Mouse (Mus musculus) MEL (cell line): ENCODE data around the gene Vsx1. TPM values are rescaled to one million over a fixed set of nuclear protein-coding genes. Genes with fewer than 3 reads are reported as not detected.

Experiments
- DNase-seq: peaks from one replicate; pipeline ENCODE4 v3.0.0; 2011; ENCODE audit warnings: low read depth, low spot score
- H3K27ac ChIP-seq: 2 replicates; pipeline ENCODE4 v1.5.1; 2012; ENCODE audit warnings: low read depth, mild to moderate bottlenecking, control low read depth, low read length, moderate library complexity; ENCODE audit not compliant: control insufficient read depth
- H3K27me3 ChIP-seq, 2 experiments: fragments of 150-350 bp in 1 of 2; sonication (generic) in 1 of 2; 2 replicates each; pipeline ENCODE4 v1.6.1; 2012; ENCODE audit warnings: low read length in 2 of 2, mild to moderate bottlenecking in 2 of 2, improper control_type of control experiment in 1 of 2, moderate library complexity in 1 of 2; ENCODE audit not compliant: insufficient read depth in 2 of 2, control insufficient read depth in 1 of 2
- H3K36me3 ChIP-seq, 2 experiments: 2 replicates each; pipeline ENCODE4 v1.6.1; 2012 to 2014; ENCODE audit warnings: low read length in 2 of 2, improper control_type of control experiment in 1 of 2, inconsistent platforms in 1 of 2, mild to moderate bottlenecking in 1 of 2; ENCODE audit not compliant: insufficient read depth in 2 of 2, control insufficient read depth in 1 of 2
- H3K4me1 ChIP-seq, 2 experiments: fragments of 150-350 bp in 1 of 2; sonication (generic) in 1 of 2; 2 replicates each; pipeline ENCODE4 v1.6.1; 2012; ENCODE audit warnings: low read length in 2 of 2, improper control_type of control experiment in 1 of 2, mild to moderate bottlenecking in 1 of 2; ENCODE audit not compliant: insufficient read depth in 2 of 2, control insufficient read depth in 1 of 2
- H3K4me3 ChIP-seq, 2 experiments: fragments of 150-350 bp in 1 of 2; sonication (generic) in 1 of 2; 2 replicates each; pipeline ENCODE4 v1.5.1; 2012; ENCODE audit warnings: low read depth in 2 of 2, low read length in 2 of 2, mild to moderate bottlenecking in 2 of 2, moderate library complexity in 2 of 2, control low read depth in 1 of 2, improper control_type of control experiment in 1 of 2; ENCODE audit not compliant: control insufficient read depth in 1 of 2, insufficient read depth in 1 of 2
- H3K79me2 ChIP-seq: 2 replicates; pipeline ENCODE4 v1.6.1; 2012; ENCODE audit warnings: mild to moderate bottlenecking, low read length, moderate library complexity; ENCODE audit not compliant: control insufficient read depth, poor library complexity, insufficient read depth
- H3K9ac ChIP-seq: 2 replicates; pipeline ENCODE4 v1.6.1; 2012; ENCODE audit warnings: low read depth, mild to moderate bottlenecking, control low read depth, low read length, moderate library complexity; ENCODE audit not compliant: control insufficient read depth, poor library complexity, severe bottlenecking
- H3K9me3 ChIP-seq: fragments of 150-350 bp; sonication (generic); replicated peaks from 2 replicates; pipeline ENCODE4 v1.6.1; 2012; ENCODE audit warnings: mild to moderate bottlenecking, low read length, improper control_type of control experiment, moderate library complexity; ENCODE audit not compliant: insufficient read depth
- CHD1 ChIP-seq: IDR thresholded peaks from 2 replicates; pipeline ENCODE4 v1.6.1; 2012; ENCODE audit warnings: low read depth, mild to moderate bottlenecking, inconsistent platforms, low read length, improper control_type of control experiment
- CHD2 ChIP-seq: IDR thresholded peaks from 2 replicates; pipeline ENCODE4 v1.6.1; 2011; ENCODE audit warnings: low read length, improper control_type of control experiment
- CTCF ChIP-seq, 3 experiments: IDR thresholded peaks in 2 of 3; conservative IDR thresholded peaks in 1 of 3; 2 replicates each; pipeline ENCODE4 v1.5.1; 2011 to 2012; ENCODE audit warnings: low read length in 3 of 3, low read depth in 2 of 3, mild to moderate bottlenecking in 2 of 3, improper control_type of control experiment in 1 of 3, inconsistent platforms in 1 of 3, mixed read lengths in 1 of 3, moderate library complexity in 1 of 3; ENCODE audit not compliant: control insufficient read depth in 1 of 3, insufficient read depth in 1 of 3, poor library complexity in 1 of 3, severe bottlenecking in 1 of 3
- ELF1 ChIP-seq: IDR thresholded peaks from 2 replicates; pipeline ENCODE4 v1.6.1; 2014; ENCODE audit warnings: low read depth, mild to moderate bottlenecking, inconsistent platforms, low read length, improper control_type of control experiment, moderate library complexity
- ETS1 ChIP-seq: IDR thresholded peaks from 2 replicates; pipeline ENCODE4 v1.6.1; 2012; ENCODE audit warnings: low read depth, mild to moderate bottlenecking, inconsistent platforms, low read length, improper control_type of control experiment, moderate library complexity
- JUND ChIP-seq: IDR thresholded peaks from 2 replicates; pipeline ENCODE4 v1.6.1; 2011; ENCODE audit warnings: low read depth, mild to moderate bottlenecking, improper control_type of control experiment, low read length
- KAT2A ChIP-seq: conservative IDR thresholded peaks from 2 replicates; pipeline ENCODE4 v1.6.1; 2012; ENCODE audit warnings: low read depth, low read length, improper control_type of control experiment, inconsistent platforms
- MAX ChIP-seq: IDR thresholded peaks from 2 replicates; pipeline ENCODE4 v1.6.1; 2011; ENCODE audit warnings: low read length, improper control_type of control experiment
- MXI1 ChIP-seq: IDR thresholded peaks from 2 replicates; pipeline ENCODE4 v1.6.1; 2011; ENCODE audit warnings: mild to moderate bottlenecking, low read depth, low read length, improper control_type of control experiment
- MYC ChIP-seq: IDR thresholded peaks from 2 replicates; pipeline ENCODE4 v1.6.1; 2011; ENCODE audit warnings: low read depth, mild to moderate bottlenecking, low read length, improper control_type of control experiment, moderate library complexity
- POLR2AphosphoS2 ChIP-seq: IDR thresholded peaks from 2 replicates; pipeline ENCODE4 v1.6.1; 2011; ENCODE audit warnings: low read length, improper control_type of control experiment
- POLR2AphosphoS5 ChIP-seq: IDR thresholded peaks from 2 replicates; pipeline ENCODE4 v1.6.1; 2012; ENCODE audit warnings: low read depth, borderline replicate concordance, mild to moderate bottlenecking, inconsistent platforms, low read length, moderate library complexity, mixed read lengths
- RCOR1 ChIP-seq: IDR thresholded peaks from 2 replicates; pipeline ENCODE4 v1.6.1; 2012; ENCODE audit warnings: low read depth, mild to moderate bottlenecking, inconsistent platforms, low read length, improper control_type of control experiment
- SIN3A ChIP-seq: IDR thresholded peaks from 2 replicates; pipeline ENCODE4 v1.6.1; 2012; ENCODE audit warnings: low read length, improper control_type of control experiment, inconsistent platforms
- SMC3 ChIP-seq: IDR thresholded peaks from 2 replicates; pipeline ENCODE4 v1.6.1; 2011; ENCODE audit warnings: low read depth, low read length, improper control_type of control experiment
- TCF12 ChIP-seq: IDR thresholded peaks from 2 replicates; pipeline ENCODE4 v1.6.1; 2014; ENCODE audit warnings: low read depth, mild to moderate bottlenecking, inconsistent platforms, low read length, improper control_type of control experiment, moderate library complexity
- USF1 ChIP-seq: IDR thresholded peaks from 2 replicates; pipeline ENCODE4 v1.6.1; 2014; ENCODE audit warnings: low read depth, mild to moderate bottlenecking, inconsistent platforms, low read length, improper control_type of control experiment, moderate library complexity
- USF2 ChIP-seq, 2 experiments: IDR thresholded peaks; 2 replicates each; pipeline ENCODE4 v1.6.1; 2011 to 2012; ENCODE audit warnings: improper control_type of control experiment in 2 of 2, low read length in 2 of 2, borderline replicate concordance in 1 of 2, inconsistent platforms in 1 of 2, low read depth in 1 of 2, mild to moderate bottlenecking in 1 of 2; ENCODE audit not compliant: insufficient read depth in 1 of 2
- ZC3H11A ChIP-seq: IDR thresholded peaks from 2 replicates; pipeline ENCODE4 v1.6.1; 2012; ENCODE audit warnings: low read depth, mild to moderate bottlenecking, inconsistent platforms, low read length, improper control_type of control experiment
- ZMIZ1 ChIP-seq: IDR thresholded peaks from 2 replicates; pipeline ENCODE4 v1.6.1; 2012; ENCODE audit warnings: low read depth, mild to moderate bottlenecking, inconsistent platforms, low read length, improper control_type of control experiment, moderate library complexity
- ZNF384 ChIP-seq: IDR thresholded peaks from 2 replicates; pipeline ENCODE4 v1.6.1; 2012; ENCODE audit warnings: low read depth, mild to moderate bottlenecking, inconsistent platforms, low read length, improper control_type of control experiment
- polyA plus RNA-seq, 2 experiments: library from polyadenylated mRNA; stranded (reverse) in 1 of 2; unstranded in 1 of 2; fragments of >175 nt in 1 of 2; fragments of >200 nt in 1 of 2; gene quantifications; 2 replicates each; pipeline versions ENCODE4 v1.2.1 to v1.2.4; 2012; ENCODE audit warnings: low replicate concordance in 2 of 2, low read depth in 1 of 2; ENCODE audit not compliant: insufficient read length in 2 of 2, insufficient read depth in 1 of 2, missing spikeins in 1 of 2
- total RNA-seq: library from RNA; depleted of rRNA; stranded (reverse); fragments of 300-350 nt; gene quantifications from 2 replicates; pipeline ENCODE4 v1.2.3, GENCODE M21; 2012

Gene Vsx1
- total and polyA plus RNA-seq, 3 experiments, result not detected

- Histone ChIP-seq H3K79me2 (no peaks in the 10 kb centered on the region), H3K4me1 (no peaks in the 10 kb centered on the region), H3K27me3 (peaks cover 0 to 2% of the 10 kb centered on the region in 2 experiments; a peak in 3 of 4 replicates), H3K27ac (no peak overlapping the region), H3K36me3 (no peaks in the 10 kb centered on the region), H3K9ac (no peak overlapping the region), H3K4me3 (no peak overlapping the region), H3K9me3 (no peaks in the 10 kb centered on the region)
- no peak for DNase-seq
- TF ChIP-seq CHD2 (no peak), ZMIZ1 (no peak), ETS1 (no peak), ZC3H11A (no peak), USF2 (IDR thresholded peaks at IDR 0.05; ENCODE audit: borderline replicate concordance in 1 of 2, insufficient read depth in 1 of 2, low read depth in 1 of 2, low read length in 2 of 2) (no peak), USF1 (no peak), CHD1 (no peak), CTCF (IDR thresholded peaks at IDR 0.05 in 2 of 3, conservative IDR thresholded peaks at IDR 0.05 in 1 of 3; ENCODE audit: control insufficient read depth in 1 of 3, insufficient read depth in 1 of 3, low read depth in 2 of 3, low read length in 3 of 3, poor library complexity in 1 of 3, severe bottlenecking in 1 of 3) (no peak), SIN3A (no peak), POLR2AphosphoS2 (no peak), RCOR1 (no peak), TCF12 (no peak), KAT2A (no peak), JUND (no peak), ZNF384 (no peak)
These were observed 1.1 kb upstream of the Vsx1 start for GRCm38 (mm10) chr2:150690216-150690615.

DNA sequence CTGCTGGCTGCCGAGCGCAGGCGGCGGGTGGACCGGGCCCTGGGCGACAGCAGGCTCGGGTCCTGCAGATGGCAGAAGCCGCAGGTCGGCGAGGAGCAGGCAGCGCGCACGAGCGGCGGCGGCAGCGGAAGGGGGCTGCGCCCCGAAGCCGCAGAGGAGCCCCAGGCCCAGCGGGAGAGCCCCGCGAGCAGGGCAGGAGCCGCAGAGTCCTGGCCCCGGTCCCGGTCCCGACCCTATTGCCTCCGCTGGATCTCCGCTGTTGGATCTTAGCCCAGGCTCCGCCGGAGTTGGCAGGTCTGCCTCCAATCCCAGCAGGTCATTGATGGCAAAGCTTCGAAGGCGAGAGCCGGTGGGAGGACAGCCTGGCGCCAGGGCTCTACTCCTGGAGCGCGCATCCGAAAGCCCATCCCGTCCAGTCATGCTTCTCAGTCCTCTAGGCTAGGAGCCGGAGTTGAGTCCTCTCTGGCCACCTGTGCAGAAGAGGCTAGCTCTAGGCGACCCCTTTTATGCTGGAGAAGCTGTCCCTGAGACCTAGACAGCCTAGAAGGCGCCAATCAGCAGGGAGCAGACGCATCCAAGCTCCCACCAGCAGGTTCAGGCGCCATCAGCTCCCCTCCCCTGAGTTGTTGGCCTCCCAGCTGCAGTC lies 496 bp downstream of the Vsx1 start:
- Histone ChIP-seq H3K9me3 (no peaks in the 10 kb centered on the region), H3K79me2 (no peaks in the 10 kb centered on the region), H3K27me3 (peaks cover 0 to 2% of the 10 kb centered on the region in 2 experiments; a peak in 2 of 4 replicates), H3K36me3 (no peaks in the 10 kb centered on the region), H3K27ac (no peak overlapping the region), H3K9ac (no peak overlapping the region), H3K4me1 (no peaks in the 10 kb centered on the region), H3K4me3 (no peak overlapping the region)
- no peak for TF ChIP-seq POLR2AphosphoS5
- TF ChIP-seq POLR2AphosphoS2, result no peak
- TF ChIP-seq SIN3A, result no peak
- TF ChIP-seq SMC3, result no peak
- TF ChIP-seq MAX, result no peak
- no peak for TF ChIP-seq MXI1
- TF ChIP-seq MYC, result no peak
- TF ChIP-seq ZMIZ1, result no peak
- TF ChIP-seq ELF1, result no peak
- TF ChIP-seq JUND, result no peak
- DNase-seq, result no peak
